In genomic region chr2:30386913-30387312, GRCm38 (mm10) we compare ENCODE assay signal across 23 mouse cellular contexts. TPM values are rescaled to one million over a fixed set of nuclear protein-coding genes. Genes with fewer than 3 reads are reported as not detected.
A peak's percentile ranks its signal among the peaks of the same experiment; 100 is the strongest.
DNase-seq lines count a peak whose midpoint lies in the region; ATAC-seq and TF ChIP-seq lines count a peak whose summit lies in the region.
"Had no signal": no experiment of that assay in that cellular context is flagged by ENCODE, and none has a peak within 500 bp of the region (broad histone marks: within the 10 kb centered on the region; RNA-seq: fewer than 3 reads in every experiment).

No protein-coding gene starts in this region.

- TF ChIP-seq POLR2A in heart, adult 2 months (IDR thresholded peaks at IDR 0.05; ENCODE audit: insufficient read depth, low read depth, low read length): peak; percentile 62
- peak; percentile 7; the same call in 1 of the 2 replicates for TF ChIP-seq POLR2A in cortical plate, adult 2 months (IDR thresholded peaks at IDR 0.05; ENCODE audit: extremely low read depth, insufficient read depth, low read length)

- DNase-seq in heart, adult 2 months: no peak
- DNase-seq in heart, embryonic 10.5 days (ENCODE audit: low spot score): no peak
- DNase-seq in lung, postnatal 0 days (ENCODE audit: low spot score): peak; percentile 40
- DNase-seq in lung, postnatal 25 days (ENCODE audit: low spot score): no peak
- DNase-seq in kidney, postnatal 10 days: no peak
- DNase-seq in layer of hippocampus, adult 18-20 months (ENCODE audit: low spot score in 2 of 2): no peak
- DNase-seq: adrenal gland, adult 2 months; adrenal gland, postnatal 10 days; adrenal gland, postnatal 25 days; cerebellum, adult 11-12 months; cerebellum, adult 2 months; cerebellum, adult 9-10 months; cerebellum, postnatal 10 days; cerebellum, postnatal 25 days; embryo, embryonic 11 days; forebrain, postnatal 0 days had no signal

- TF ChIP-seq CTCF in heart, adult 2 months (IDR thresholded peaks at IDR 0.05): no peak
- TF ChIP-seq CTCF in lung, postnatal 0 days (IDR thresholded peaks at IDR 0.05): no peak
- no peak for TF ChIP-seq CTCF in cortical plate, adult 2 months (IDR thresholded peaks at IDR 0.05; ENCODE audit: extremely low read depth, insufficient read depth, low read length)

- no peak overlapping the region for H3K4me2 ChIP-seq in lung, postnatal 0 days (replicated peaks; ENCODE audit: low read depth, low read length)
- H3K4me2 ChIP-seq: embryonic facial prominence, embryonic 13.5 days; embryonic facial prominence, embryonic 15.5 days; forebrain, embryonic 12.5 days had no signal

- H3K79me2 ChIP-seq in heart, adult 2 months (replicated peaks; ENCODE audit: control insufficient read depth, insufficient read depth, low read length): no peaks in the 10 kb centered on the region

- H3K27me3 ChIP-seq in heart, adult 2 months (ENCODE audit: control insufficient read depth, insufficient read depth, low read length): no peaks in the 10 kb centered on the region
- H3K27me3 ChIP-seq in heart, embryonic 10.5 days (ENCODE audit: insufficient read depth, poor library complexity, severe bottlenecking): no peaks in the 10 kb centered on the region
- H3K27me3 ChIP-seq in lung, postnatal 0 days (replicated peaks; ENCODE audit: insufficient read depth, low read length): no peaks in the 10 kb centered on the region
- H3K27me3 ChIP-seq: embryonic facial prominence, embryonic 13.5 days; embryonic facial prominence, embryonic 15.5 days; forebrain, embryonic 12.5 days had no signal

- no peaks in the 10 kb centered on the region for H3K9me3 ChIP-seq in heart, embryonic 10.5 days
- no peaks in the 10 kb centered on the region for H3K9me3 ChIP-seq in lung, postnatal 0 days (ENCODE audit: low read length)
- H3K9me3 ChIP-seq: embryonic facial prominence, embryonic 13.5 days; embryonic facial prominence, embryonic 15.5 days; forebrain, embryonic 10.5 days; forebrain, embryonic 12.5 days had no signal

- no peak overlapping the region for H3K27ac ChIP-seq in heart, adult 2 months
- H3K27ac ChIP-seq in heart, embryonic 10.5 days: no peak overlapping the region
- no peak overlapping the region for H3K27ac ChIP-seq in lung, postnatal 0 days (ENCODE audit: low read length)
- H3K27ac ChIP-seq in cortical plate, adult 2 months (ENCODE audit: insufficient read depth, low read length): no peak overlapping the region
- H3K27ac ChIP-seq: embryonic facial prominence, embryonic 13.5 days; embryonic facial prominence, embryonic 15.5 days; forebrain, embryonic 10.5 days; forebrain, embryonic 12.5 days had no signal

- intact Hi-C loops in heart, adult 2 months (cut with DNase I): no loop called here

- 0 out of 2 replicates have a peak, but pooled peaks have one; percentile 41 for TF ChIP-seq EP300 in heart, adult 2 months (IDR thresholded peaks at IDR 0.05; ENCODE audit: insufficient read depth, low read depth, low read length)
- TF ChIP-seq EP300 in lung, postnatal 0 days (IDR thresholded peaks at IDR 0.05): no peak

- H3K4me3 ChIP-seq in heart, adult 2 months: no peak overlapping the region
- H3K4me3 ChIP-seq in heart, embryonic 10.5 days: no peak overlapping the region
- H3K4me3 ChIP-seq in lung, postnatal 0 days (ENCODE audit: low read depth, low read length): no peak overlapping the region
- no peak overlapping the region for H3K4me3 ChIP-seq in cortical plate, adult 2 months (ENCODE audit: insufficient read depth, low read length)
- H3K4me3 ChIP-seq: embryonic facial prominence, embryonic 13.5 days; embryonic facial prominence, embryonic 15.5 days; erythroblast, embryonic 14.5 days; forebrain, embryonic 10.5 days; forebrain, embryonic 12.5 days had no signal

- ATAC-seq in lung, postnatal 0 days: peak; percentile 64
- ATAC-seq: forebrain, embryonic 14.5 days; forebrain, postnatal 0 days had no signal

- H3K9ac ChIP-seq in heart, adult 2 months (ENCODE audit: low read depth, low read length): no peak overlapping the region
- no peak overlapping the region for H3K9ac ChIP-seq in lung, postnatal 0 days (replicated peaks; ENCODE audit: low read depth)
- H3K9ac ChIP-seq: embryonic facial prominence, embryonic 13.5 days; embryonic facial prominence, embryonic 15.5 days; forebrain, embryonic 12.5 days; forebrain, postnatal 0 days had no signal

- no peaks in the 10 kb centered on the region; the same call in 1 of the 2 replicates for H3K4me1 ChIP-seq in heart, adult 2 months (ENCODE audit: control insufficient read depth, insufficient read depth, low read length)
- H3K4me1 ChIP-seq in heart, embryonic 10.5 days: peaks cover 12% of the 10 kb centered on the region; the same call in 1 of the 2 replicates
- H3K4me1 ChIP-seq in lung, postnatal 0 days (ENCODE audit: insufficient read depth, low read depth, low read length): no peaks in the 10 kb centered on the region
- no peaks in the 10 kb centered on the region for H3K4me1 ChIP-seq in cortical plate, adult 2 months (ENCODE audit: control insufficient read depth, insufficient read depth, low read length)

- 70% methylated on average over 9 of the region's 9 CpGs for WGBS in heart, adult 2 months
- 82% methylated on average over 9 of the region's 9 CpGs for WGBS in heart, embryonic 10.5 days
- 58% methylated on average over 9 of the region's 9 CpGs for WGBS in lung, postnatal 0 days

- H3K36me3 ChIP-seq in heart, adult 2 months (ENCODE audit: control insufficient read depth, insufficient read depth, low read length): no peaks in the 10 kb centered on the region
- H3K36me3 ChIP-seq in heart, embryonic 10.5 days: peaks cover 39% of the 10 kb centered on the region
- H3K36me3 ChIP-seq in lung, postnatal 0 days (ENCODE audit: insufficient read depth, low read length): peaks cover 5% of the 10 kb centered on the region

RNA-seq across cellular contexts. Expression of gene Dolpp1, which starts 5.1 kb away (rescaled TPM):
- 1 to 10 TPM; 5.9 to 9.0 TPM for total RNA-seq in heart, adult 2 months (2021)
- 23.5 and 25.1 TPM in 2 replicates for polyA plus RNA-seq in heart, adult 2 months (2012; rRNA removed)
- polyA plus RNA-seq in heart, embryonic 10.5 days (2016; fragmentation: Nextera tagmentation; extraction: Ambion mirVana): 29.9 and 36.1 TPM in 2 replicates
- polyA plus RNA-seq in lung, postnatal 0 days (2015; fragmentation: Nextera tagmentation; extraction: Ambion mirVana): 25.0 and 26.1 TPM in 2 replicates
- polyA plus RNA-seq in cortical plate, adult 2 months (2012; rRNA removed): 32.0 and 35.5 TPM in 2 replicates
- total RNA-seq in layer of hippocampus, adult 18-20 months (2021): 10 to 100 TPM; 21.9 to 26.3 TPM

RNA-seq across cellular contexts. Expression of gene Miga2, which starts 22.9 kb away (rescaled TPM):
- total RNA-seq in heart, adult 2 months (2021): 10 to 100 TPM; 74.2 to 90.3 TPM
- 64.3 and 98.7 TPM in 2 replicates for polyA plus RNA-seq in heart, adult 2 months (2012; rRNA removed)
- polyA plus RNA-seq in heart, embryonic 10.5 days (2016; fragmentation: Nextera tagmentation; extraction: Ambion mirVana): 28.2 and 35.1 TPM in 2 replicates
- 13.8 and 14.9 TPM in 2 replicates for polyA plus RNA-seq in lung, postnatal 0 days (2015; fragmentation: Nextera tagmentation; extraction: Ambion mirVana)
- polyA plus RNA-seq in cortical plate, adult 2 months (2012; rRNA removed): 85.6 and 97.0 TPM in 2 replicates
- 100 to 1,000 TPM; 105 to 111 TPM for total RNA-seq in layer of hippocampus, adult 18-20 months (2021)

RNA-seq across cellular contexts. Expression of gene Sh3glb2, which starts 27.8 kb away (rescaled TPM):
- 10 to 100 TPM; 37.7 to 40.6 TPM for total RNA-seq in heart, adult 2 months (2021)
- polyA plus RNA-seq in heart, adult 2 months (2012; rRNA removed): 125 and 143 TPM in 2 replicates
- 101 and 132 TPM in 2 replicates for polyA plus RNA-seq in heart, embryonic 10.5 days (2016; fragmentation: Nextera tagmentation; extraction: Ambion mirVana)
- 58.9 and 64.9 TPM in 2 replicates for polyA plus RNA-seq in lung, postnatal 0 days (2015; fragmentation: Nextera tagmentation; extraction: Ambion mirVana)
- polyA plus RNA-seq in cortical plate, adult 2 months (2012; rRNA removed): 520 and 530 TPM in 2 replicates
- 100 to 1,000 TPM; 274 to 286 TPM for total RNA-seq in layer of hippocampus, adult 18-20 months (2021)

RNA-seq across cellular contexts. Expression of gene Crat, which starts 28.7 kb away (rescaled TPM):
- total RNA-seq in heart, adult 2 months (2021): 100 to 1,000 TPM; 452 to 542 TPM
- 695 and 713 TPM in 2 replicates for polyA plus RNA-seq in heart, adult 2 months (2012; rRNA removed)
- polyA plus RNA-seq in heart, embryonic 10.5 days (2016; fragmentation: Nextera tagmentation; extraction: Ambion mirVana): 36.1 and 55.2 TPM in 2 replicates
- 36.5 and 37.4 TPM in 2 replicates for polyA plus RNA-seq in lung, postnatal 0 days (2015; fragmentation: Nextera tagmentation; extraction: Ambion mirVana)
- polyA plus RNA-seq in cortical plate, adult 2 months (2012; rRNA removed): 44.7 and 50.9 TPM in 2 replicates
- 10 to 100 TPM; 45.9 to 55.6 TPM for total RNA-seq in layer of hippocampus, adult 18-20 months (2021)

RNA-seq across cellular contexts. Expression of gene Ptpa, which starts 28.9 kb away (rescaled TPM):
- 10 to 100 TPM; 82.7 to 91.2 TPM for total RNA-seq in heart, adult 2 months (2021)
- 88.7 and 107 TPM in 2 replicates for polyA plus RNA-seq in heart, adult 2 months (2012; rRNA removed)
- 129 and 140 TPM in 2 replicates for polyA plus RNA-seq in heart, embryonic 10.5 days (2016; fragmentation: Nextera tagmentation; extraction: Ambion mirVana)
- 88.0 and 93.3 TPM in 2 replicates for polyA plus RNA-seq in lung, postnatal 0 days (2015; fragmentation: Nextera tagmentation; extraction: Ambion mirVana)
- polyA plus RNA-seq in cortical plate, adult 2 months (2012; rRNA removed): 167 and 176 TPM in 2 replicates
- 100 to 1,000 TPM; 170 to 176 TPM for total RNA-seq in layer of hippocampus, adult 18-20 months (2021)
